Mouse (Mus musculus) right cerebral cortex, postnatal 14 days (tissue): ENCODE results near the gene Proz.
"Not testable (repeated sequence)": the region's sequence is repeated elsewhere in the genome, so short reads cannot be mapped to it uniquely, and the experiment has no call there.

Source experiments
- DNase-seq: peaks from one replicate; pipeline ENCODE4 v3.0.0; 2022

Gene Proz

GRCm38 (mm10) chr8:13060441-13061150 is at the start of gene Proz:
TSS of gene Proz (plus strand) at chr8:13060914.
- DNase-seq, result no peak

GRCm38 (mm10) chr8:13019560-13019959 is 41.2 kb upstream of the Proz start:
- no peak for DNase-seq

- DNase-seq, result no peak
These were observed 38.9 kb upstream of the Proz start for GRCm38 (mm10) chr8:13021830-13022229.

GRCm38 (mm10) chr8:13025487-13026224 is 35.1 kb upstream of the Proz start, which contains the start of gene F7:
TSS of gene F7 (plus strand) at chr8:13026034.
- DNase-seq, result no peak

GRCm38 (mm10) chr8:13027615-13028014 is 33.1 kb upstream of the Proz start:
- no peak for DNase-seq

- peak; percentile 35 for DNase-seq
These were observed 32.2 kb upstream of the Proz start for GRCm38 (mm10) chr8:13028482-13028881.

GRCm38 (mm10) chr8:13036346-13036812 is 24.3 kb upstream of the Proz start:
- DNase-seq, result peak; percentile 26

- no peak for DNase-seq
These were observed 23.7 kb upstream of the Proz start, which contains the start of gene F10 for GRCm38 (mm10) chr8:13037015-13037414. TSS of gene F10 (plus strand) at chr8:13037308.

- DNase-seq, result no peak
These were observed 23.1 kb upstream of the Proz start for GRCm38 (mm10) chr8:13037569-13037968.

- no peak for DNase-seq
These were observed 21.7 kb upstream of the Proz start for GRCm38 (mm10) chr8:13039054-13039453.

- DNase-seq, result no peak
These were observed 19.3 kb upstream of the Proz start for GRCm38 (mm10) chr8:13041459-13041858.

- no peak for DNase-seq
These were observed 13.1 kb upstream of the Proz start for GRCm38 (mm10) chr8:13047652-13048051.

- no peak for DNase-seq
These were observed 10.2 kb upstream of the Proz start for GRCm38 (mm10) chr8:13050550-13050949.

GRCm38 (mm10) chr8:13057351-13057750 is 3.4 kb upstream of the Proz start:
- DNase-seq, result no peak

GRCm38 (mm10) chr8:13063112-13063511 is 2.4 kb downstream of the Proz start:
- no peak for DNase-seq

- no peak for DNase-seq
These were observed 12.5 kb downstream of the Proz start for GRCm38 (mm10) chr8:13073255-13073654.

GRCm38 (mm10) chr8:13075044-13075443 is 14.3 kb downstream of the Proz start:
- no peak for DNase-seq

- DNase-seq, result not testable (repeated sequence)
These were observed 14.9 kb downstream of the Proz start for GRCm38 (mm10) chr8:13075579-13075978.

GRCm38 (mm10) chr8:13077542-13077941 is 16.8 kb downstream of the Proz start:
- DNase-seq, result no peak

GRCm38 (mm10) chr8:13104691-13105086 is 44.0 kb downstream of the Proz start:
- peak; percentile 95 for DNase-seq

- peak; percentile 98 for DNase-seq
These were observed 44.6 kb downstream of the Proz start, which contains the start of the genes Pcid2 and Cul4a for GRCm38 (mm10) chr8:13105087-13105881. TSS of gene Pcid2 (minus strand) at chr8:13105459. TSS of gene Cul4a (plus strand) at chr8:13105621.

GRCm38 (mm10) chr8:13105908-13106551 is 45.3 kb downstream of the Proz start:
- DNase-seq, result peak; percentile 63
